Mouse (Mus musculus): Measurements from ENCODE around the gene Spns1.

Gene Spns1

GRCm38 (mm10) chr7:126369393-126369792 lies 7.9 kb downstream of the Spns1 start, which contains the start of gene Lat:
Lat (minus strand) TSS chr7:126369570.
- no peak for DNase-seq (ENCODE audit: extremely low spot score)

- DNase-seq (ENCODE audit: extremely low spot score): no peak
Observed at GRCm38 (mm10) chr7:126368367-126368766, 8.9 kb downstream of the Spns1 start.

- no peak for DNase-seq (ENCODE audit: extremely low spot score)
Observed at GRCm38 (mm10) chr7:126367636-126368035, 9.6 kb downstream of the Spns1 start.

- DNase-seq (ENCODE audit: extremely low spot score): no peak
Observed at GRCm38 (mm10) chr7:126363038-126363437, 14.2 kb downstream of the Spns1 start.

GRCm38 (mm10) chr7:126359049-126359448 lies 18.2 kb downstream of the Spns1 start:
- no peak for DNase-seq (ENCODE audit: extremely low spot score)

GRCm38 (mm10) chr7:126358413-126358812 lies 18.8 kb downstream of the Spns1 start:
- DNase-seq (ENCODE audit: extremely low spot score): no peak

GRCm38 (mm10) chr7:126357838-126358237 lies 19.4 kb downstream of the Spns1 start:
- no peak for DNase-seq (ENCODE audit: extremely low spot score)

GRCm38 (mm10) chr7:126356793-126357591 lies 20.3 kb downstream of the Spns1 start:
- DNase-seq (ENCODE audit: extremely low spot score): no peak

GRCm38 (mm10) chr7:126355847-126356597 lies 21.2 kb downstream of the Spns1 start:
- no peak for DNase-seq (ENCODE audit: extremely low spot score)

GRCm38 (mm10) chr7:126354738-126355614 lies 22.3 kb downstream of the Spns1 start:
- no peak for DNase-seq (ENCODE audit: extremely low spot score)

- no peak for DNase-seq (ENCODE audit: extremely low spot score)
Observed at GRCm38 (mm10) chr7:126353994-126354365, 23.3 kb downstream of the Spns1 start.

GRCm38 (mm10) chr7:126353251-126353993 lies 23.8 kb downstream of the Spns1 start:
- no peak for DNase-seq (ENCODE audit: extremely low spot score)

- DNase-seq (ENCODE audit: extremely low spot score): no peak
Observed at GRCm38 (mm10) chr7:126351419-126351951, 25.8 kb downstream of the Spns1 start.

GRCm38 (mm10) chr7:126350748-126351418 lies 26.4 kb downstream of the Spns1 start:
- no peak for DNase-seq (ENCODE audit: extremely low spot score)

- no peak for DNase-seq (ENCODE audit: extremely low spot score)
Observed at GRCm38 (mm10) chr7:126348293-126348692, 29.0 kb downstream of the Spns1 start.

GRCm38 (mm10) chr7:126347098-126347497 lies 30.2 kb downstream of the Spns1 start:
- DNase-seq (ENCODE audit: extremely low spot score): no peak

- DNase-seq (ENCODE audit: extremely low spot score): no peak
Observed at GRCm38 (mm10) chr7:126345969-126346368, 31.3 kb downstream of the Spns1 start.

- no peak for DNase-seq (ENCODE audit: extremely low spot score)
Observed at GRCm38 (mm10) chr7:126345557-126345956, 31.7 kb downstream of the Spns1 start.

- DNase-seq (ENCODE audit: extremely low spot score): no peak
Observed at GRCm38 (mm10) chr7:126340896-126341295, 36.4 kb downstream of the Spns1 start.

GRCm38 (mm10) chr7:126340206-126340618 lies 37.0 kb downstream of the Spns1 start:
- DNase-seq (ENCODE audit: extremely low spot score): no peak
